Mouse (Mus musculus): ENCODE results near the gene Ar. TPM values are rescaled to one million over a fixed set of nuclear protein-coding genes. Genes with fewer than 3 reads are reported as not detected.

Ar gene
- polyA plus RNA-seq, 1 experiment from 2014 or later = 0.16 TPM

- H3K27me3 ChIP-seq = no peaks in the 10 kb centered on the region
- H3K4me1 ChIP-seq (replicated peaks) = no peaks in the 10 kb centered on the region
- H3K27ac ChIP-seq = no peak overlapping the region
- no peak for ATAC-seq (replicated peaks; ENCODE audit: insufficient number of reproducible peaks, insufficient read depth, low FRiP score, low read depth)
- WGBS = 76% methylated on average over 2 of the region's 2 CpGs
- no peak overlapping the region for H3K4me3 ChIP-seq
- H3K9ac ChIP-seq = no peak overlapping the region
- no peak overlapping the region for H3K4me2 ChIP-seq
- no peaks in the 10 kb centered on the region for H3K9me3 ChIP-seq (replicated peaks)
- no peaks in the 10 kb centered on the region for H3K36me3 ChIP-seq
Observed at GRCm38 (mm10) chrX:98265755-98266154, 117.2 kb downstream of the Ar start.

GRCm38 (mm10) chrX:98271361-98271760 lies 122.8 kb downstream of the Ar start:
- H3K4me2 ChIP-seq = no peak overlapping the region
- H3K27me3 ChIP-seq = no peaks in the 10 kb centered on the region
- H3K4me3 ChIP-seq = no peak overlapping the region
- H3K27ac ChIP-seq = no peak overlapping the region
- H3K9me3 ChIP-seq (replicated peaks) = no peaks in the 10 kb centered on the region
- H3K4me1 ChIP-seq (replicated peaks) = no peaks in the 10 kb centered on the region
- no peaks in the 10 kb centered on the region for H3K36me3 ChIP-seq
- no peak for ATAC-seq (replicated peaks; ENCODE audit: insufficient number of reproducible peaks, insufficient read depth, low FRiP score, low read depth)
- no peak overlapping the region for H3K9ac ChIP-seq

- H3K4me1 ChIP-seq (replicated peaks) = no peaks in the 10 kb centered on the region
- no peak overlapping the region for H3K27ac ChIP-seq
- no peak overlapping the region for H3K4me3 ChIP-seq
- no peaks in the 10 kb centered on the region for H3K27me3 ChIP-seq
- H3K4me2 ChIP-seq = no peak overlapping the region
- WGBS = 42% methylated on average over 1 of the region's 1 CpGs
- H3K9ac ChIP-seq = no peak overlapping the region
- no peaks in the 10 kb centered on the region for H3K36me3 ChIP-seq
- H3K9me3 ChIP-seq (replicated peaks) = no peaks in the 10 kb centered on the region
- ATAC-seq (replicated peaks; ENCODE audit: insufficient number of reproducible peaks, insufficient read depth, low FRiP score, low read depth) = no peak
Observed at GRCm38 (mm10) chrX:98291763-98292162, 143.2 kb downstream of the Ar start.

- Histone ChIP-seq H3K27ac (no peak overlapping the region), H3K27me3 (no peaks in the 10 kb centered on the region), H3K9me3 (replicated peaks) (no peaks in the 10 kb centered on the region), H3K4me3 (no peak overlapping the region), H3K9ac (no peak overlapping the region), H3K4me2 (no peak overlapping the region), H3K36me3 (no peaks in the 10 kb centered on the region), H3K4me1 (replicated peaks) (no peaks in the 10 kb centered on the region)
- WGBS = 61% methylated on average over 4 of the region's 4 CpGs
- ATAC-seq (replicated peaks; ENCODE audit: insufficient number of reproducible peaks, insufficient read depth, low FRiP score, low read depth) = no peak
Observed at GRCm38 (mm10) chrX:98300685-98301084, 152.1 kb downstream of the Ar start.

- H3K27me3 ChIP-seq = no peaks in the 10 kb centered on the region
- H3K4me1 ChIP-seq (replicated peaks) = no peaks in the 10 kb centered on the region
- H3K9ac ChIP-seq = no peak overlapping the region
- WGBS = 55% methylated on average over 2 of the region's 2 CpGs
- H3K27ac ChIP-seq = no peak overlapping the region
- H3K4me3 ChIP-seq = no peak overlapping the region
- no peak for ATAC-seq (replicated peaks; ENCODE audit: insufficient number of reproducible peaks, insufficient read depth, low FRiP score, low read depth)
- H3K9me3 ChIP-seq (replicated peaks) = no peaks in the 10 kb centered on the region
- H3K4me2 ChIP-seq = no peak overlapping the region
- no peaks in the 10 kb centered on the region for H3K36me3 ChIP-seq
Observed at GRCm38 (mm10) chrX:98301924-98302323, 153.4 kb downstream of the Ar start.

GRCm38 (mm10) chrX:98315961-98316360 lies 167.4 kb downstream of the Ar start:
- no peak overlapping the region for H3K9ac ChIP-seq
- 68% methylated on average over 1 of the region's 3 CpGs for WGBS
- H3K36me3 ChIP-seq = no peaks in the 10 kb centered on the region
- H3K27ac ChIP-seq = no peak overlapping the region
- no peaks in the 10 kb centered on the region for H3K4me1 ChIP-seq (replicated peaks)
- H3K27me3 ChIP-seq = no peaks in the 10 kb centered on the region
- H3K4me3 ChIP-seq = no peak overlapping the region
- no peaks in the 10 kb centered on the region for H3K9me3 ChIP-seq (replicated peaks)
- no peak overlapping the region for H3K4me2 ChIP-seq
- no peak for ATAC-seq (replicated peaks; ENCODE audit: insufficient number of reproducible peaks, insufficient read depth, low FRiP score, low read depth)

GRCm38 (mm10) chrX:98317483-98317882 lies 168.9 kb downstream of the Ar start:
- Histone ChIP-seq H3K9ac (no peak overlapping the region), H3K4me2 (no peak overlapping the region), H3K4me3 (no peak overlapping the region), H3K36me3 (no peaks in the 10 kb centered on the region), H3K4me1 (replicated peaks) (no peaks in the 10 kb centered on the region), H3K27me3 (no peaks in the 10 kb centered on the region), H3K9me3 (replicated peaks) (no peaks in the 10 kb centered on the region), H3K27ac (no peak overlapping the region)
- ATAC-seq (replicated peaks; ENCODE audit: insufficient number of reproducible peaks, insufficient read depth, low FRiP score, low read depth) = no peak

- no peak overlapping the region for H3K4me2 ChIP-seq
- WGBS = 74% methylated on average over 2 of the region's 2 CpGs
- no peak overlapping the region for H3K4me3 ChIP-seq
- no peak overlapping the region for H3K9ac ChIP-seq
- H3K9me3 ChIP-seq (replicated peaks) = no peaks in the 10 kb centered on the region
- H3K27ac ChIP-seq = no peak overlapping the region
- no peaks in the 10 kb centered on the region for H3K4me1 ChIP-seq (replicated peaks)
- no peaks in the 10 kb centered on the region for H3K36me3 ChIP-seq
- ATAC-seq (replicated peaks; ENCODE audit: insufficient number of reproducible peaks, insufficient read depth, low FRiP score, low read depth) = no peak
- no peaks in the 10 kb centered on the region for H3K27me3 ChIP-seq
Observed at GRCm38 (mm10) chrX:98323105-98323504, 174.5 kb downstream of the Ar start.

- H3K4me1 ChIP-seq (replicated peaks) = no peaks in the 10 kb centered on the region
- H3K4me3 ChIP-seq = no peak overlapping the region
- 55% methylated on average over 1 of the region's 1 CpGs for WGBS
- H3K27me3 ChIP-seq = no peaks in the 10 kb centered on the region
- ATAC-seq (replicated peaks; ENCODE audit: insufficient number of reproducible peaks, insufficient read depth, low FRiP score, low read depth) = no peak
- H3K36me3 ChIP-seq = no peaks in the 10 kb centered on the region
- no peaks in the 10 kb centered on the region for H3K9me3 ChIP-seq (replicated peaks)
- no peak overlapping the region for H3K9ac ChIP-seq
- no peak overlapping the region for H3K27ac ChIP-seq
- no peak overlapping the region for H3K4me2 ChIP-seq
Observed at GRCm38 (mm10) chrX:98347481-98347880, 198.9 kb downstream of the Ar start.

- WGBS = 44% methylated on average over 4 of the region's 4 CpGs
- ATAC-seq (replicated peaks; ENCODE audit: insufficient number of reproducible peaks, insufficient read depth, low FRiP score, low read depth) = no peak
- no peak overlapping the region for H3K27ac ChIP-seq
- no peaks in the 10 kb centered on the region for H3K36me3 ChIP-seq
- H3K9me3 ChIP-seq (replicated peaks) = no peaks in the 10 kb centered on the region
- H3K4me2 ChIP-seq = no peak overlapping the region
- H3K27me3 ChIP-seq = no peaks in the 10 kb centered on the region
- H3K4me3 ChIP-seq = no peak overlapping the region
- H3K9ac ChIP-seq = no peak overlapping the region
- H3K4me1 ChIP-seq (replicated peaks) = no peaks in the 10 kb centered on the region
Observed at GRCm38 (mm10) chrX:98348036-98348435, 199.5 kb downstream of the Ar start.
